Mouse (Mus musculus) limb, embryonic 14.5 days (tissue): Measurements from ENCODE around the gene Hist3h2ba. TPM values are rescaled to one million over a fixed set of nuclear protein-coding genes. Genes with fewer than 3 reads are reported as not detected.

Experiments
- ATAC-seq: fragments of 200-750 bp; cut with Nextera tagmentation; 2 replicates; pipeline ENCODE4 v1.8.0; 2017; ENCODE audit warnings: low read depth, moderate number of reproducible peaks, moderate TSS enrichment; ENCODE audit not compliant: low FRiP score
- DNase-seq: peaks from one replicate; pipeline ENCODE4 v3.0.0-alpha.2; 2015; ENCODE audit warnings: low spot score
- H3K27ac ChIP-seq: fragments of 300-500 bp; sonication (generic); replicated peaks from 2 replicates; pipeline ENCODE4 v1.5.1; 2014; ENCODE audit warnings: low read depth, mild to moderate bottlenecking, low read length, moderate library complexity, mixed read lengths
- H3K27me3 ChIP-seq: fragments of 300-500 bp; sonication (generic); 2 replicates; pipeline ENCODE4 v1.6.1; 2014; ENCODE audit warnings: low read length, mixed read lengths; ENCODE audit not compliant: control insufficient read depth, insufficient read depth
- H3K36me3 ChIP-seq: fragments of 300-500 bp; sonication (generic); 2 replicates; pipeline ENCODE4 v1.6.1; 2014; ENCODE audit warnings: mild to moderate bottlenecking, low read length, moderate library complexity, mixed read lengths; ENCODE audit not compliant: control insufficient read depth, insufficient read depth
- H3K4me1 ChIP-seq: fragments of 300-500 bp; sonication (generic); 2 replicates; pipeline ENCODE4 v1.6.1; 2014; ENCODE audit warnings: antibody characterized with exemption, low read length, mixed read lengths; ENCODE audit not compliant: control insufficient read depth, insufficient read depth
- H3K4me2 ChIP-seq: fragments of 300-500 bp; sonication (generic); replicated peaks from 2 replicates; pipeline ENCODE4 v1.6.1; 2014; ENCODE audit warnings: low read depth, mild to moderate bottlenecking, low read length, moderate library complexity; ENCODE audit not compliant: severe bottlenecking
- H3K4me3 ChIP-seq: fragments of 300-500 bp; sonication (generic); replicated peaks from 2 replicates; pipeline ENCODE4 v1.5.1; 2014; ENCODE audit warnings: low read length
- H3K9ac ChIP-seq: fragments of 300-500 bp; sonication (generic); 2 replicates; pipeline ENCODE4 v1.6.1; 2014; ENCODE audit warnings: mild to moderate bottlenecking, low read depth, low read length, moderate library complexity; ENCODE audit not compliant: severe bottlenecking
- H3K9me3 ChIP-seq: fragments of 300-500 bp; sonication (generic); 2 replicates; pipeline ENCODE4 v1.6.1; 2016; ENCODE audit warnings: low read length; ENCODE audit not compliant: control insufficient read depth
- POLR2A ChIP-seq: fragments of 200-500 bp; IDR thresholded peaks from 2 replicates; pipeline ENCODE4 v1.8.0; 2012; ENCODE audit warnings: inconsistent platforms, mild to moderate bottlenecking, moderate library complexity, borderline replicate concordance; ENCODE audit not compliant: insufficient read depth, insufficient read length; ENCODE audit errors: extremely low read depth
- WGBS: fragments of 180-500 bp; shearing (Covaris S2); extraction: QIAGEN DNeasy Blood & Tissue Kit; methylation state at CpG from one replicate; pipeline ENCODE4 v1.1.7; 2014; 5-methylcytosine and 5-hydroxymethylcytosine counted together
- polyA plus RNA-seq, 2 experiments: library from polyadenylated mRNA; depleted of rRNA in 1 of 2; stranded (reverse) in 1 of 2; unstranded in 1 of 2; fragments of >200 nt; fragmentation: Nextera tagmentation in 1 of 2; extraction: Ambion mirVana in 1 of 2; gene quantifications; 2 replicates each; pipeline versions ENCODE4 v1.2.1 to v1.2.3; 2012 to 2014

Gene Hist3h2ba
- polyA plus RNA-seq, 2 experiments, result 14.6 to 81.5 TPM

GRCm38 (mm10) chr11:58961364-58962177 lies 12.9 kb downstream of the Hist3h2ba start:
- Histone ChIP-seq H3K4me1 (peaks cover 14% of the 10 kb centered on the region; the same call in 1 of the 2 replicates), H3K36me3 (peaks cover 9% of the 10 kb centered on the region), H3K9me3 (no peaks in the 10 kb centered on the region), H3K4me3 (no peak overlapping the region), H3K4me2 (no peak overlapping the region), H3K27ac (no peak overlapping the region), H3K9ac (no peak overlapping the region), H3K27me3 (0 out of 2 replicates have a peak, but pooled peaks cover 4% of the 10 kb centered on the region)
- 58% methylated on average over 50 of the region's 50 CpGs for WGBS
- ATAC-seq, result no peak
- TF ChIP-seq POLR2A, result no peak
- DNase-seq, result no peak

DNA sequence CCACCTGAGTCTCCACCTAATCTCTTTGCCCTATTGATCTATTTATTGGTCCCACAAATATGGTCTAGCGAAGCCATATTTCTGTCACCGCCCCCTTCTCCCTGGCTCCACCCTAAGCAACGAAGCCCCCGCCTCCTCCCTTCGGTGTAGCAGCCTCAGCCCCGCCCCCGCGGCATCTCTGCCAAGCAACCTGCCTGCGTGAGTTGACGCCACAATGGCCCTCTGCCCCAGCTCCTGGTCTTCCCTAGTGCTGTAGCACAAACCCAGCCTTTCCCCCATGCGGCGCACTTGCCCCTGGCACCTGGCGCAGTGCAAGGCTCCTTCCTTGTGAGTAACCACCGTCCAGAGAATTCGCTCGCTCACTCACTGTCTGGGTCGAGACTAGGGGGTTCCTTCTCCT lies 14.8 kb downstream of the Hist3h2ba start:
- Histone ChIP-seq H3K4me2 (no peak overlapping the region), H3K9ac (no peak overlapping the region), H3K4me1 (0 out of 2 replicates have a peak, but pooled peaks cover 2% of the 10 kb centered on the region), H3K27ac (no peak overlapping the region), H3K4me3 (no peak overlapping the region), H3K36me3 (no peaks in the 10 kb centered on the region), H3K9me3 (no peaks in the 10 kb centered on the region), H3K27me3 (0 out of 2 replicates have a peak, but pooled peaks cover 4% of the 10 kb centered on the region)
- DNase-seq, result no peak
- WGBS, result 36% methylated on average over 17 of the region's 17 CpGs
- no peak for TF ChIP-seq POLR2A
- no peak for ATAC-seq

GRCm38 (mm10) chr11:58964216-58964615 lies 15.5 kb downstream of the Hist3h2ba start:
- H3K9me3 ChIP-seq, result no peaks in the 10 kb centered on the region
- no peak for ATAC-seq

GRCm38 (mm10) chr11:58965001-58965760 lies 16.5 kb downstream of the Hist3h2ba start:
- H3K9ac ChIP-seq, result no peak overlapping the region
- no peaks in the 10 kb centered on the region for H3K9me3 ChIP-seq
- WGBS, result 51% methylated on average over 12 of the region's 12 CpGs
- H3K27ac ChIP-seq, result no peak overlapping the region
- H3K27me3 ChIP-seq, result 0 out of 2 replicates have a peak, but pooled peaks cover 4% of the 10 kb centered on the region
- no peaks in the 10 kb centered on the region for H3K4me1 ChIP-seq
- no peak overlapping the region for H3K4me2 ChIP-seq
- no peak for TF ChIP-seq POLR2A
- peaks cover 3% of the 10 kb centered on the region for H3K36me3 ChIP-seq
- no peak for ATAC-seq
- DNase-seq, result no peak
- H3K4me3 ChIP-seq, result no peak overlapping the region

More at GRCm38 (mm10) chr11:58964216-58964615, 15.5 kb downstream of the Hist3h2ba start:
- no peaks in the 10 kb centered on the region for H3K36me3 ChIP-seq
- no peak overlapping the region for H3K27ac ChIP-seq
- H3K4me1 ChIP-seq, result 0 out of 2 replicates have a peak, but pooled peaks cover 2% of the 10 kb centered on the region
- no peak overlapping the region for H3K4me3 ChIP-seq
- no peak overlapping the region for H3K4me2 ChIP-seq
- WGBS, result 89% methylated on average over 7 of the region's 7 CpGs
- no peak for TF ChIP-seq POLR2A
- H3K9ac ChIP-seq, result no peak overlapping the region
- H3K27me3 ChIP-seq, result 0 out of 2 replicates have a peak, but pooled peaks cover 4% of the 10 kb centered on the region
- DNase-seq, result no peak

GRCm38 (mm10) chr11:58967346-58967745 lies 18.6 kb downstream of the Hist3h2ba start:
- Histone ChIP-seq H3K36me3 (peaks cover 16% of the 10 kb centered on the region), H3K4me2 (no peak overlapping the region), H3K27me3 (no peaks in the 10 kb centered on the region), H3K9me3 (no peaks in the 10 kb centered on the region), H3K27ac (no peak overlapping the region), H3K4me3 (no peak overlapping the region), H3K4me1 (no peaks in the 10 kb centered on the region), H3K9ac (no peak overlapping the region)
- DNase-seq (no peak), ATAC-seq (no peak)
- WGBS, result 91% methylated on average over 1 of the region's 1 CpGs
- TF ChIP-seq POLR2A, result no peak
